Mouse (Mus musculus): ENCODE data around the gene Cspg4. TPM values are rescaled to one million over a fixed set of nuclear protein-coding genes. Genes with fewer than 3 reads are reported as not detected.

The Cspg4 gene
- polyA plus RNA-seq, 1 experiment from 2014 or later, result 23.0 TPM

DNA sequence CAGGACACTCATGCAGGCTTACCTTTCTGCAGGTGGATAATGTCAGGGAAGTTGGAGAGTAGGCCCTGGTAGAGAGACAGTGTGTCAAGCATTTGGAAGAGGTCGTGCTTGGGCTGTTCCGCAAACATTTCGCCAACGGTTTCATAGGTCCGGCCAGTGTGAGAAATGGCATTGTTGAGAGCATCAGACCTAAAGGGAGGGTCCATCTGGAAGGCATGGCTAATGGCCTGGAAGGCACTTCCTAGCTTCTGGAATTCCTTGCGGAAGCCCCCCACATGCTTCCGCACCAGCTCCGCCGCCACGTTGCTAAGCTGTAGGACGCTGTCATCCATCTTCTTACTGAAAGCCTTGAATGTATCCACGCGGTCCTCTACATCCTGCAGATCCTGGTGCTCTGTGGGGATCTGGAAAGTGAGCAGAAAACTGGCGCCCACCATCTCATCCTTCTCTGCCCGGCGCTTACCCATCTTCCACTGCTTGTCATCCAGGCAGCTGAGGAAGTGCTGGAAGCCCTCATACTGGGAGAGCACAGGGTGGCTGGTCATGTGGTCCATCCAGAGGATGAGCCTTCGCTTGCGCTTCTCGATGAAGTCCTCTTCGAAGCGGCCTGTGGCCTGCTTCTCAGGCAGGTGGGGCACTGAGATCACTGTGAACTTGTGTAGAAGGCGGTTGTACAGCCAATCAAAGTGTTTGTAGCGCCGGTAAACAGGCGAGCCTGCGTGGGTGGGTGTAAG, 60.6 kb downstream of the Cspg4 start:
- H3K4me2 ChIP-seq (ENCODE audit: low read length), result peak overlapping the region; percentile 95
- ATAC-seq (ENCODE audit: insufficient number of reproducible peaks, insufficient read depth, low FRiP score, low read depth), result no peak
- H3K27ac ChIP-seq (replicated peaks in 1 of 2; ENCODE audit: control insufficient read depth in 1 of 2, insufficient read depth in 1 of 2, low read depth in 2 of 2, low read length in 2 of 2), result peak overlapping the region; percentile 86
- peak overlapping the region; percentile 72 for H3K9ac ChIP-seq (ENCODE audit: low read length)
- H3K27me3 ChIP-seq (ENCODE audit: control insufficient read depth, insufficient read depth, low read length), result no peaks in the 10 kb centered on the region
- peaks cover 23% of the 10 kb centered on the region for H3K36me3 ChIP-seq (ENCODE audit: control insufficient read depth, insufficient read depth, low read length)
- WGBS, result 76% methylated on average over 26 of the region's 26 CpGs
- peaks cover 39 to 47% of the 10 kb centered on the region in 2 experiments for H3K4me1 ChIP-seq (ENCODE audit: control insufficient read depth in 2 of 2, insufficient read depth in 2 of 2, low read length in 2 of 2)
- peak overlapping the region; percentile 35 to 65 for H3K4me3 ChIP-seq (ENCODE audit: control insufficient read depth in 1 of 2, insufficient read depth in 1 of 2, low read depth in 1 of 2, low read length in 2 of 2)
- no peaks in the 10 kb centered on the region for H3K9me3 ChIP-seq (ENCODE audit: control insufficient read depth, low read length)

GRCm38 (mm10) chr9:56926025-56926360, 61.2 kb downstream of the Cspg4 start:
- WGBS, result 95% methylated on average over 10 of the region's 10 CpGs
- H3K4me3 ChIP-seq (ENCODE audit: control insufficient read depth in 1 of 2, insufficient read depth in 1 of 2, low read depth in 1 of 2, low read length in 2 of 2), result peak overlapping the region in 1 of 2 experiments; percentile 65; a peak in 1 of 4 replicates
- no peak for ATAC-seq (ENCODE audit: insufficient number of reproducible peaks, insufficient read depth, low FRiP score, low read depth)
- peaks cover 20% of the 10 kb centered on the region for H3K36me3 ChIP-seq (ENCODE audit: control insufficient read depth, insufficient read depth, low read length)
- H3K4me2 ChIP-seq (ENCODE audit: low read length), result peak overlapping the region; percentile 95
- H3K4me1 ChIP-seq (ENCODE audit: control insufficient read depth in 2 of 2, insufficient read depth in 2 of 2, low read length in 2 of 2), result peaks cover 39 to 47% of the 10 kb centered on the region in 2 experiments
- H3K27ac ChIP-seq (replicated peaks in 1 of 2; ENCODE audit: control insufficient read depth in 1 of 2, insufficient read depth in 1 of 2, low read depth in 2 of 2, low read length in 2 of 2), result 0 out of 4 replicates have a peak overlapping the region, but pooled peaks of 1 of the 2 experiments have one; percentile 86
- H3K9ac ChIP-seq (ENCODE audit: low read length), result peak overlapping the region; percentile 72; the same call in 1 of the 2 replicates
- no peaks in the 10 kb centered on the region for H3K9me3 ChIP-seq (ENCODE audit: control insufficient read depth, low read length)
- no peaks in the 10 kb centered on the region for H3K27me3 ChIP-seq (ENCODE audit: control insufficient read depth, insufficient read depth, low read length)

- H3K27me3 ChIP-seq (ENCODE audit: control insufficient read depth, insufficient read depth, low read length), result no peaks in the 10 kb centered on the region
- H3K4me3 ChIP-seq (ENCODE audit: control insufficient read depth in 1 of 2, insufficient read depth in 1 of 2, low read depth in 1 of 2, low read length in 2 of 2), result peak overlapping the region; percentile 65 to 89
- no peaks in the 10 kb centered on the region for H3K9me3 ChIP-seq (ENCODE audit: control insufficient read depth, low read length)
- peaks cover 16% of the 10 kb centered on the region for H3K36me3 ChIP-seq (ENCODE audit: control insufficient read depth, insufficient read depth, low read length)
- H3K9ac ChIP-seq (ENCODE audit: low read length), result peak overlapping the region; percentile 82
- ATAC-seq (ENCODE audit: insufficient number of reproducible peaks, insufficient read depth, low FRiP score, low read depth), result no peak
- peak overlapping the region in 1 of 2 experiments; percentile 93; a peak in 2 of 4 replicates for H3K27ac ChIP-seq (replicated peaks in 1 of 2; ENCODE audit: control insufficient read depth in 1 of 2, insufficient read depth in 1 of 2, low read depth in 2 of 2, low read length in 2 of 2)
- 65% methylated on average over 10 of the region's 10 CpGs for WGBS
- peaks cover 39 to 47% of the 10 kb centered on the region in 2 experiments for H3K4me1 ChIP-seq (ENCODE audit: control insufficient read depth in 2 of 2, insufficient read depth in 2 of 2, low read length in 2 of 2)
- peak overlapping the region; percentile 95 for H3K4me2 ChIP-seq (ENCODE audit: low read length)
Measured at GRCm38 (mm10) chr9:56926387-56926786, 61.6 kb downstream of the Cspg4 start.

GRCm38 (mm10) chr9:56927191-56928012, 62.6 kb downstream of the Cspg4 start:
- Histone ChIP-seq H3K9me3 (ENCODE audit: control insufficient read depth, low read length) (no peaks in the 10 kb centered on the region), H3K27ac (replicated peaks in 1 of 2; ENCODE audit: control insufficient read depth in 1 of 2, insufficient read depth in 1 of 2, low read depth in 2 of 2, low read length in 2 of 2) (peak overlapping the region; percentile 93 to 97), H3K4me2 (ENCODE audit: low read length) (peak overlapping the region; percentile 95), H3K9ac (ENCODE audit: low read length) (peak overlapping the region; percentile 82), H3K36me3 (ENCODE audit: control insufficient read depth, insufficient read depth, low read length) (peaks cover 6% of the 10 kb centered on the region), H3K27me3 (ENCODE audit: control insufficient read depth, insufficient read depth, low read length) (no peaks in the 10 kb centered on the region), H3K4me3 (ENCODE audit: control insufficient read depth in 1 of 2, insufficient read depth in 1 of 2, low read depth in 1 of 2, low read length in 2 of 2) (peak overlapping the region; percentile 65 to 89), H3K4me1 (ENCODE audit: control insufficient read depth in 2 of 2, insufficient read depth in 2 of 2, low read length in 2 of 2) (peaks cover 39 to 47% of the 10 kb centered on the region in 2 experiments)
- ATAC-seq (ENCODE audit: insufficient number of reproducible peaks, insufficient read depth, low FRiP score, low read depth), result no peak
- under 1% methylated on average over 34 of the region's 35 CpGs for WGBS

DNA sequence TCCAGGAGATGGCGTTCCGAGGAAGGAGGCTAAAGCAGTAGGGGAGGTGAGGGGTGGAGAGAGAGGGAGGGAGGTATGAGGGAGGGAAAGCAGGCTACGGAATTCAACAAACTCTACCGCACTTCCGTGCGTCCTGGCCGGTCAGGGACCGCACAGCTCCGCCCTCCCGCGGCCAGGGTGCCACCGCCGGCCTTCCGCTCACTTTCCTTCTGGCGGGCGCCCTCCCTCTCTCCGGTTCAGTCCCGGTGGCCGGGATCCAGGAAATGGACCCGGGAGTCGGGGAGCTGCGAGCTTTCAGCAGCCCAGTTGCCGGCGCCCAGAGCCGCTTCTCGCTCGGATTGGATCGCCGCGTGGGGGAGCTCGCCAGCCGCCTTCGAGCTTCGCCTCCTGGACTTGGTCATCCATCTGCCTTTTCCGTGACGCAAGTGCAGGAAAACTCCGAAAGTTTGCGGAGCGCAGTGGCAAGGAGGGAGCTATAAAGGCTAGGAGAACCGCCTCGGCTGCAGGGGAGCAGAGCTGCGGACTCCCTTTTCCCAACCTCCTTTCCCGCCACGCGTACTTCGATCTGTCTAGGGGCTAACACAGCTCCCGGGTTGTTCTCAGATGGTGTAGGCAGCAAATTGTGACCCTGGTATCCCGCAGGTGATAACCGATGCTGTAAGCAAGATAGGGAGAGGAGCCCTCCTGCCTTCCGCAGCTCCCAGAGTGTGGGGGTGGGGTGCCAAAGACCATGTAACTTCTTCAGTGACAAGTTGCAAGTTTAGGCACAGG, 63.4 kb downstream of the Cspg4 start, which contains the start of gene Snx33:
Gene Snx33 (minus strand): TSS at position 331 of the 771 bp plus-strand sequence.
- Histone ChIP-seq H3K4me3 (ENCODE audit: control insufficient read depth in 1 of 2, insufficient read depth in 1 of 2, low read depth in 1 of 2, low read length in 2 of 2) (peak within 1 kb of the TSS; percentile 65 to 89), H3K9me3 (ENCODE audit: control insufficient read depth, low read length) (no peaks in the 10 kb centered on the region), H3K4me2 (ENCODE audit: low read length) (peak within 1 kb of the TSS; percentile 95), H3K4me1 (ENCODE audit: control insufficient read depth in 2 of 2, insufficient read depth in 2 of 2, low read length in 2 of 2) (peaks cover 35 to 39% of the 10 kb centered on the region in 2 experiments), H3K9ac (ENCODE audit: low read length) (peak within 1 kb of the TSS; percentile 82), H3K27me3 (ENCODE audit: control insufficient read depth, insufficient read depth, low read length) (no peaks in the 10 kb centered on the region), H3K36me3 (ENCODE audit: control insufficient read depth, insufficient read depth, low read length) (no peaks in the 10 kb centered on the region; the same call in 1 of the 2 replicates), H3K27ac (replicated peaks in 1 of 2; ENCODE audit: control insufficient read depth in 1 of 2, insufficient read depth in 1 of 2, low read depth in 2 of 2, low read length in 2 of 2) (peak within 1 kb of the TSS; percentile 93 to 97)
- WGBS, result under 1% methylated on average over 49 of the region's 50 CpGs
- ATAC-seq (ENCODE audit: insufficient number of reproducible peaks, insufficient read depth, low FRiP score, low read depth), result peak; percentile 63

GRCm38 (mm10) chr9:56929496-56929895, 64.7 kb downstream of the Cspg4 start:
- H3K4me1 ChIP-seq (ENCODE audit: control insufficient read depth in 2 of 2, insufficient read depth in 2 of 2, low read length in 2 of 2), result peaks cover 23 to 26% of the 10 kb centered on the region in 2 experiments
- H3K9me3 ChIP-seq (ENCODE audit: control insufficient read depth, low read length), result no peaks in the 10 kb centered on the region
- H3K27me3 ChIP-seq (ENCODE audit: control insufficient read depth, insufficient read depth, low read length), result no peaks in the 10 kb centered on the region
- no peak for ATAC-seq (ENCODE audit: insufficient number of reproducible peaks, insufficient read depth, low FRiP score, low read depth)
- H3K27ac ChIP-seq (replicated peaks in 1 of 2; ENCODE audit: control insufficient read depth in 1 of 2, insufficient read depth in 1 of 2, low read depth in 2 of 2, low read length in 2 of 2), result no peak overlapping the region
- H3K4me3 ChIP-seq (ENCODE audit: control insufficient read depth in 1 of 2, insufficient read depth in 1 of 2, low read depth in 1 of 2, low read length in 2 of 2), result no peak overlapping the region
- WGBS, result 47% methylated on average over 4 of the region's 4 CpGs
- no peak overlapping the region for H3K9ac ChIP-seq (ENCODE audit: low read length)
- no peaks in the 10 kb centered on the region; the same call in 1 of the 2 replicates for H3K36me3 ChIP-seq (ENCODE audit: control insufficient read depth, insufficient read depth, low read length)
- H3K4me2 ChIP-seq (ENCODE audit: low read length), result no peak overlapping the region

DNA sequence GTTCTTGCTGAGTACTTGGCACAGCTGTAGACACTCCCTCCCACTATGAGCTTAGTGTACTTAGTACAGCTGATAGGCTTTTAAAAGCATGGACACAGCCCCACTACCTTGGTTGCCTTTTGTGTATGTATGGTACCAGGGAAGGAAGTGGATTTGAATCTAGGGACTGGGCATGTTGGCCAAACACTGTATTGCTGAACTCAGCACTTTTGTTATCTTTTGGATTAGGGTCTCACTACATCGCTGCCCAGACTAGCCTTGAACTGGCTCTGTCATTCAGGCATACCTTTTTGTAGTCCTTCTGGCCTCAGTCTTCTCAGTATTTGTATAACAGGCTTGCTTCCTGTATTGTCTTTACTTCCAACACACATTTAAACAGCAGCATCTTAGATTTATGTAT, 65.7 kb downstream of the Cspg4 start:
- ATAC-seq (ENCODE audit: insufficient number of reproducible peaks, insufficient read depth, low FRiP score, low read depth), result no peak
- H3K4me1 ChIP-seq (ENCODE audit: control insufficient read depth in 2 of 2, insufficient read depth in 2 of 2, low read length in 2 of 2), result peaks cover 16% of the 10 kb centered on the region in 2 experiments
- 50% methylated on average over 1 of the region's 1 CpGs for WGBS

More for the DNA sequence above, 65.7 kb downstream of the Cspg4 start:
- H3K9ac ChIP-seq (ENCODE audit: low read length), result no peak overlapping the region
- H3K4me3 ChIP-seq (ENCODE audit: control insufficient read depth in 1 of 2, insufficient read depth in 1 of 2, low read depth in 1 of 2, low read length in 2 of 2), result no peak overlapping the region
- no peaks in the 10 kb centered on the region for H3K9me3 ChIP-seq (ENCODE audit: control insufficient read depth, low read length)
- no peaks in the 10 kb centered on the region for H3K27me3 ChIP-seq (ENCODE audit: control insufficient read depth, insufficient read depth, low read length)
- no peak overlapping the region for H3K27ac ChIP-seq (replicated peaks in 1 of 2; ENCODE audit: control insufficient read depth in 1 of 2, insufficient read depth in 1 of 2, low read depth in 2 of 2, low read length in 2 of 2)
- H3K4me2 ChIP-seq (ENCODE audit: low read length), result no peak overlapping the region
- H3K36me3 ChIP-seq (ENCODE audit: control insufficient read depth, insufficient read depth, low read length), result no peaks in the 10 kb centered on the region; the same call in 1 of the 2 replicates
